Mouse (Mus musculus): Measurements from ENCODE around the gene Haspin. TPM values are rescaled to one million over a fixed set of nuclear protein-coding genes. Genes with fewer than 3 reads are reported as not detected.
A peak's percentile ranks its signal among the peaks of the same experiment; 100 is the strongest.

Haspin gene
- polyA plus RNA-seq, 1 experiment from 2014 or later: 5.3 TPM

DNA sequence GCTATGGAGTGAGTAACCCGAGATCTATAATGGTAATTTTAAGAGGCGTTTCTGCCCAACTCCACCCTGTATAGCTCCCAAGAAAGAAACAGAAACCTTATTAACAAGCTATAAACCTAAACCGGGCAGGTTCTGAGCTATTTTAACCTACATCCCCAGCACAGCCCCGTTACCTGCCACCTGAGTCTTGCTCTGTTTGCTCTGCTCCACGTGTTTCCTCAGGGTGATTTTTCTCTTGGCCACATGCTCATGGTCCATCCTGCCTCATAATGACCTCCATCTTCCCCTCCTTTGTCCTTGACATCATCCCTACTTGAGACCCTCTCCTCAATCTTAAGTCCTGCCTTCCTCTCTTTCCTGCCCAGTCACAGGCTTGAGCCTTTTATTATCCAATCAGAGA, 3.9 kb downstream of the Haspin start:
- no peak for ATAC-seq
- Histone ChIP-seq H3K4me3 (ENCODE audit: low read depth, low read length) (0 out of 2 replicates have a peak overlapping the region, but pooled peaks have one; percentile 98), H3K4me1 (ENCODE audit: insufficient read depth) (peaks cover 34% of the 10 kb centered on the region), H3K9ac (replicated peaks) (peak overlapping the region; percentile 96; the same call in 1 of the 2 replicates), H3K27me3 (ENCODE audit: insufficient read depth, low read length) (no peaks in the 10 kb centered on the region), H3K9me3 (ENCODE audit: low read length) (no peaks in the 10 kb centered on the region), H3K27ac (ENCODE audit: low read depth) (no peak overlapping the region), H3K4me2 (ENCODE audit: low read depth, low read length) (peak overlapping the region; percentile 87), H3K36me3 (replicated peaks; ENCODE audit: insufficient read depth, low read length) (peaks cover 13% of the 10 kb centered on the region; the same call in 1 of the 2 replicates)
- no peak for TF ChIP-seq EP300 (IDR thresholded peaks at IDR 0.05; ENCODE audit: low read depth)
- no peak for TF ChIP-seq CTCF (IDR thresholded peaks at IDR 0.05; ENCODE audit: low read depth)
- WGBS (ENCODE audit: insufficient replicate concordance): 80% methylated on average over 5 of the region's 5 CpGs
- DNase-seq: no peak

DNA sequence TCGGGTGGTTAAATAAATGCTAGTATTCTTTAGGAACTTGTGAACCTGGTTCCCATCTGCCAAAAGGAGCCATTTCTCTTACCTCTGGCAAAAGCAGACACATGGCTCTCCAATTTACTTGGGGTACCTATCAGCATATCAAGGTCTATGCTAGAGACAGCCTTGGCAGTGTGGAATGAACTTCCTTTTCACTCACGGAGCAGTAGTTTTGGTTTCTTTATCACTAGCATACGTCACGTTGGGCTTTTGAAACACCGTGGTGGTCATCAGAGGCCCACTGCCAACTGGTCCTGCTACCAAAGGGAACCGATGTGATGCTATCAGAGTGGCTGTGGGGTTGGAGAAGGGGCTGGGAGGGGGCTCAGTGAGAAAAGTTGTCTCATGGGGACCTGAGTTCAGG, 5.1 kb downstream of the Haspin start:
- H3K27ac ChIP-seq (ENCODE audit: low read depth): no peak overlapping the region
- DNase-seq (no peak), ATAC-seq (no peak)
- peaks cover 28% of the 10 kb centered on the region for H3K4me1 ChIP-seq (ENCODE audit: insufficient read depth)
- no peak for TF ChIP-seq CTCF (IDR thresholded peaks at IDR 0.05; ENCODE audit: low read depth)
- TF ChIP-seq EP300 (IDR thresholded peaks at IDR 0.05; ENCODE audit: low read depth): no peak
- H3K9me3 ChIP-seq (ENCODE audit: low read length): no peaks in the 10 kb centered on the region
- 56% methylated on average over 6 of the region's 6 CpGs for WGBS (ENCODE audit: insufficient replicate concordance)
- H3K4me3 ChIP-seq (ENCODE audit: low read depth, low read length): no peak overlapping the region
- no peak overlapping the region for H3K4me2 ChIP-seq (ENCODE audit: low read depth, low read length)
- H3K36me3 ChIP-seq (replicated peaks; ENCODE audit: insufficient read depth, low read length): peaks cover 13% of the 10 kb centered on the region; the same call in 1 of the 2 replicates
- no peak overlapping the region for H3K9ac ChIP-seq (replicated peaks)
- H3K27me3 ChIP-seq (ENCODE audit: insufficient read depth, low read length): no peaks in the 10 kb centered on the region

DNA sequence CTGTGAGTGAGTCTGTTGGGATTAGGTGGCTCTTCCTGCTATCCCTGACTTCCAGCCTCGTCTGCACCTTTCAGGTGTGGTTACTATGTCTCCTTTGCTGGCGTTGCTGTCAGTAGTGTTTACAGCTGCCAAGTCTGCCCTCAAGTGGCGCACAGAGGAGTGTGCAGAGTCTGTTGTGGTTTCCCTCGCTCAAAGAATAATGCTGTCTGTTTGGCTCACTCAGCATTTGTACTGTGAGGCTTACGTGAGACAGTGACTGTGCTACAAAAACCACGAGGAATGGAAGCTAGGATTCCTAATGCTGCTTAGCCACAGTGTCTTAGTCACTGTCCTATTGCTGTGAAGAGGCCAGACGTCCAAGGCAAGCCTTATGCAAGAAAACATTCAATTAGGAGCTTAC, 7.1 kb downstream of the Haspin start:
- DNase-seq (no peak), ATAC-seq (peak; percentile 35; the same call in 1 of the 2 replicates)
- peaks cover 13% of the 10 kb centered on the region; the same call in 1 of the 2 replicates for H3K36me3 ChIP-seq (replicated peaks; ENCODE audit: insufficient read depth, low read length)
- H3K27ac ChIP-seq (ENCODE audit: low read depth): no peak overlapping the region
- TF ChIP-seq EP300 (IDR thresholded peaks at IDR 0.05; ENCODE audit: low read depth) (no peak), CTCF (IDR thresholded peaks at IDR 0.05; ENCODE audit: low read depth) (peak; percentile 68)
- H3K4me3 ChIP-seq (ENCODE audit: low read depth, low read length): no peak overlapping the region
- WGBS (ENCODE audit: insufficient replicate concordance): 41% methylated on average over 7 of the region's 7 CpGs
- H3K27me3 ChIP-seq (ENCODE audit: insufficient read depth, low read length): no peaks in the 10 kb centered on the region
- no peaks in the 10 kb centered on the region for H3K9me3 ChIP-seq (ENCODE audit: low read length)
- peaks cover 15% of the 10 kb centered on the region for H3K4me1 ChIP-seq (ENCODE audit: insufficient read depth)
- H3K9ac ChIP-seq (replicated peaks): no peak overlapping the region
- H3K4me2 ChIP-seq (ENCODE audit: low read depth, low read length): no peak overlapping the region

DNA sequence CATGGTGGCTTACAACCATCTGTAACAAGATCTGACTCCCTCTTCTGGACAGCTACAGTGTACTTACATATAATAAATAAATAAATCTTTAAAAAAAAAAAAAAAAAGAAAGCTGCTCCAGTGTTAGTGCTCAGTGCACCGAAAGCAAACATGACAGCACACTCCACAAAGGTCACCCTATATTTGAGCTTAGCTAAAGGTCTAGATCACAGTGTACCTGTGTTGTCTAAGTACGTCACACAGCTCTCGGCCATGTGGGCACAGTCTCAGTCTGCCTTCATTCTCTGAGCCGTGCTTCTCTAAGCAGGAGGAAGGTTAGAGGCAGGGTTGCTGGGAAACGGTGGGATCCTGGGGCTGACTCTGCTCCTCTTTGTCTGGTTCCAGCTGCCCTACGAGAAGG, 11.6 kb downstream of the Haspin start:
- Histone ChIP-seq H3K27ac (ENCODE audit: low read depth) (no peak overlapping the region), H3K4me1 (ENCODE audit: insufficient read depth) (no peaks in the 10 kb centered on the region), H3K27me3 (ENCODE audit: insufficient read depth, low read length) (no peaks in the 10 kb centered on the region), H3K9ac (replicated peaks) (no peak overlapping the region), H3K9me3 (ENCODE audit: low read length) (no peaks in the 10 kb centered on the region), H3K4me3 (ENCODE audit: low read depth, low read length) (no peak overlapping the region), H3K4me2 (ENCODE audit: low read depth, low read length) (no peak overlapping the region), H3K36me3 (replicated peaks; ENCODE audit: insufficient read depth, low read length) (no peaks in the 10 kb centered on the region)
- DNase-seq (no peak), ATAC-seq (peak; percentile 91)
- TF ChIP-seq CTCF (IDR thresholded peaks at IDR 0.05; ENCODE audit: low read depth) (no peak), EP300 (IDR thresholded peaks at IDR 0.05; ENCODE audit: low read depth) (no peak)
- 67% methylated on average over 6 of the region's 6 CpGs for WGBS (ENCODE audit: insufficient replicate concordance)

DNA sequence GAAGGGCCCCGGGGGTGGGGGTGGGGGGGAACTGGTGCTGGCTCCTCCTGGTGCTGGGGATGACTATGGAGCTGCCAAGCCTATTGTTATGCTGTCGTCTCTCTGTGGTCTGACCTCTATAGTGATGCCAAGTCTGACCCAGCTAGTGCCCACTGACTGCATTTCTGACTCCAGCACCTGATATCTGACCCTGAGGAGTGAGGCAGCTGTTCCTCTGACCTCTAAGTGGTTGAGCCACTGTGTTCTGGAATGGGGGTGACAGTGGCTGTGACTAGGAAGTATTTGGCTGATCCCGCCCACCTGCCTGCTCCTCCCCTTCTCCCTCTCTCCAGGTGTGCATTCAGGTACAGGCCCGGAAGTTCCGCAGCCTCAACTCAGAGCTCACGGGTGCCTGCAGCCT, 26.7 kb downstream of the Haspin start:
- 71% methylated on average over 6 of the region's 6 CpGs for WGBS (ENCODE audit: insufficient replicate concordance)
- Histone ChIP-seq H3K36me3 (replicated peaks; ENCODE audit: insufficient read depth, low read length) (no peaks in the 10 kb centered on the region), H3K27ac (ENCODE audit: low read depth) (no peak overlapping the region), H3K4me2 (ENCODE audit: low read depth, low read length) (no peak overlapping the region), H3K4me3 (ENCODE audit: low read depth, low read length) (no peak overlapping the region), H3K4me1 (ENCODE audit: insufficient read depth) (peaks cover 6% of the 10 kb centered on the region; the same call in 1 of the 2 replicates), H3K9ac (replicated peaks) (no peak overlapping the region), H3K27me3 (ENCODE audit: insufficient read depth, low read length) (no peaks in the 10 kb centered on the region), H3K9me3 (ENCODE audit: low read length) (no peaks in the 10 kb centered on the region)
- TF ChIP-seq CTCF (IDR thresholded peaks at IDR 0.05; ENCODE audit: low read depth): no peak
- no peak for TF ChIP-seq EP300 (IDR thresholded peaks at IDR 0.05; ENCODE audit: low read depth)
- ATAC-seq: no peak
- DNase-seq: no peak

DNA sequence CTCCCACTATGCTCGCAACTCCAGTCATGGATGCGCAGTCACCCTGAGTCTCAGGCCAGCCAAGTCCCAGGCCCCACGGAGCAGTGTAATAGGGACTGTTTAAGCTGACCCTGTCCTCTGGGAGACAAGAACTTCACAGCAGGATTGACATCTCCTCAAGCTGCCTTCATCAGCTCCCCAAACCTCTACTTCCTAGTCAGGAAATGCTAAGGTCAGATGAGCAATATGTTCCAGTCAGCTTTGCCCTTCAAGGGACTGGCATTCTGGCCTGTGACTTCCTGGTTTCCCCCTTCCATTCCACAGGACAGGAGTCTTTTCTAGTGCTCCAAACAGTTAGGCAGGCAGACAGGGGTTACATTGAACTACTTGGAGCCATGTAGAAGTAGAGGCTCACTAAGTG, 28.2 kb downstream of the Haspin start:
- peaks cover 6% of the 10 kb centered on the region; the same call in 1 of the 2 replicates for H3K4me1 ChIP-seq (ENCODE audit: insufficient read depth)
- WGBS (ENCODE audit: insufficient replicate concordance): 82% methylated on average over 3 of the region's 3 CpGs
- no peaks in the 10 kb centered on the region for H3K9me3 ChIP-seq (ENCODE audit: low read length)
- no peak overlapping the region for H3K9ac ChIP-seq (replicated peaks)
- H3K27me3 ChIP-seq (ENCODE audit: insufficient read depth, low read length): no peaks in the 10 kb centered on the region
- H3K4me3 ChIP-seq (ENCODE audit: low read depth, low read length): no peak overlapping the region
- ATAC-seq (0 out of 2 replicates have a peak, but pooled peaks have one; percentile 4), DNase-seq (no peak)
- TF ChIP-seq CTCF (IDR thresholded peaks at IDR 0.05; ENCODE audit: low read depth) (no peak), EP300 (IDR thresholded peaks at IDR 0.05; ENCODE audit: low read depth) (no peak)
- H3K27ac ChIP-seq (ENCODE audit: low read depth): peak overlapping the region; percentile 24; the same call in 1 of the 2 replicates
- H3K4me2 ChIP-seq (ENCODE audit: low read depth, low read length): no peak overlapping the region
- no peaks in the 10 kb centered on the region for H3K36me3 ChIP-seq (replicated peaks; ENCODE audit: insufficient read depth, low read length)

Measured in liver, postnatal 0 days (tissue).